Mouse (Mus musculus): Measurements from ENCODE around the gene Ptbp1. TPM values are rescaled to one million over a fixed set of nuclear protein-coding genes. Genes with fewer than 3 reads are reported as not detected.
A peak's percentile ranks its signal among the peaks of the same experiment; 100 is the strongest.
"Not testable (repeated sequence)": the region's sequence is repeated elsewhere in the genome, so short reads cannot be mapped to it uniquely, and the experiment has no call there.

Ptbp1 gene
- polyA plus RNA-seq, 1 experiment from 2014 or later: 215 TPM

DNA sequence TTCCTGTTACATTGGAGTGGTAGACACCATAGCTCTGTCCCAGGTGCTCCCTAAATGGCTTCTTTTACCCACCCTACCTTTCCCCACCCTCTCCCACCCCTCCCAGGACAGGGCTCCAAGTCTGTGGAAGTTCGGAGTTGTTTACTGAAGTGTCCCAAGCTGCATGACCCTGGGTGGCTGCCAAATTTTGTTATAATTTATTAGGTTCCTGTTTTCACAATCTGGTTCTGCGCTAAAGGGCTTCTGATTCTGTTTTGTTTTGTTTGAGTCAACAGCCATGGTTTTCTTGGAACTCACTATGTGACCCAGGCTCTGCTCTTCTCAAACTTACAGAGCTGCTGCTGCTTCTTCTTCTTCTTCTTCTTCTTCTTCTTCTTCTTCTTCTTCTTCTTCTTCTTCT is 35.2 kb downstream of the Ptbp1 start:
- no peak overlapping the region for H3K4me3 ChIP-seq (ENCODE audit: low read depth, low read length)
- DNase-seq (ENCODE audit: low spot score): no peak

DNA sequence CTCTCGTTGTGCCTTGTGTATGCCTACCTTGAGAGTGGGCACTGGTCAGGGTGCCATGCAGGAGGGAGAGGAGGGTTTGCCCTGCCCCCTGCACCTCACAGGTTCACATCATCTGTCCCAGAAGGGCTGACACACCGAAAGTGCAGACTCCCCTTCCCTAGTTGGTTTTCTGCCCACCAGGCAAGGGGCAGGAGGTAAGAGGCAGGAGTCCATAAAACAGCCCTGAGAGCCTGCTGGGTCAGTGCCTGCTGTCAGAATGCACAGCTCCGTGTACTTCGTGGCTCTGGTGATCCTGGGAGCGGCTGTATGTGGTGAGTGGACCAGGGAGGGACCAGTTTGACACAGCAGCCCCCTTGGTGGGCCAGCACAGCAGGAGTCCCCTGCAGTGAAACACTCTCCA is 36.4 kb downstream of the Ptbp1 start, which contains the start of gene Cfd:
Gene Cfd, plus strand, starts transcription at position 184 of the 400 bp plus-strand sequence.
- Histone ChIP-seq H3K36me3 (ENCODE audit: control insufficient read depth, insufficient read depth, low read length) (peaks cover under 1% of the 10 kb centered on the region), H3K27me3 (ENCODE audit: control insufficient read depth, insufficient read depth, low read length) (no peaks in the 10 kb centered on the region), H3K9ac (ENCODE audit: low read length) (no peak within 1 kb of the TSS), H3K9me3 (ENCODE audit: control insufficient read depth, low read length) (no peaks in the 10 kb centered on the region), H3K27ac (ENCODE audit: low read depth, low read length) (no peak within 1 kb of the TSS), H3K4me2 (ENCODE audit: low read depth) (no peak within 1 kb of the TSS), H3K4me3 (ENCODE audit: low read depth, low read length) (no peak within 1 kb of the TSS), H3K4me1 (ENCODE audit: control insufficient read depth, insufficient read depth, low read length) (no peaks in the 10 kb centered on the region)
- WGBS: 35% methylated on average over 5 of the region's 5 CpGs
- DNase-seq (ENCODE audit: low spot score) (no peak), ATAC-seq (ENCODE audit: insufficient read depth, low FRiP score, low TSS enrichment) (no peak)

More for the DNA sequence above, 35.2 kb downstream of the Ptbp1 start:
- H3K9me3 ChIP-seq (ENCODE audit: control insufficient read depth, low read length): no peaks in the 10 kb centered on the region
- WGBS: 90% methylated on average over 2 of the region's 2 CpGs
- H3K27me3 ChIP-seq (ENCODE audit: control insufficient read depth, insufficient read depth, low read length): no peaks in the 10 kb centered on the region
- no peaks in the 10 kb centered on the region for H3K4me1 ChIP-seq (ENCODE audit: control insufficient read depth, insufficient read depth, low read length)
- H3K27ac ChIP-seq (ENCODE audit: low read depth, low read length): no peak overlapping the region
- ATAC-seq (ENCODE audit: insufficient read depth, low FRiP score, low TSS enrichment): no peak
- H3K9ac ChIP-seq (ENCODE audit: low read length): no peak overlapping the region
- no peaks in the 10 kb centered on the region; the same call in 1 of the 2 replicates for H3K36me3 ChIP-seq (ENCODE audit: control insufficient read depth, insufficient read depth, low read length)
- H3K4me2 ChIP-seq (ENCODE audit: low read depth): no peak overlapping the region

DNA sequence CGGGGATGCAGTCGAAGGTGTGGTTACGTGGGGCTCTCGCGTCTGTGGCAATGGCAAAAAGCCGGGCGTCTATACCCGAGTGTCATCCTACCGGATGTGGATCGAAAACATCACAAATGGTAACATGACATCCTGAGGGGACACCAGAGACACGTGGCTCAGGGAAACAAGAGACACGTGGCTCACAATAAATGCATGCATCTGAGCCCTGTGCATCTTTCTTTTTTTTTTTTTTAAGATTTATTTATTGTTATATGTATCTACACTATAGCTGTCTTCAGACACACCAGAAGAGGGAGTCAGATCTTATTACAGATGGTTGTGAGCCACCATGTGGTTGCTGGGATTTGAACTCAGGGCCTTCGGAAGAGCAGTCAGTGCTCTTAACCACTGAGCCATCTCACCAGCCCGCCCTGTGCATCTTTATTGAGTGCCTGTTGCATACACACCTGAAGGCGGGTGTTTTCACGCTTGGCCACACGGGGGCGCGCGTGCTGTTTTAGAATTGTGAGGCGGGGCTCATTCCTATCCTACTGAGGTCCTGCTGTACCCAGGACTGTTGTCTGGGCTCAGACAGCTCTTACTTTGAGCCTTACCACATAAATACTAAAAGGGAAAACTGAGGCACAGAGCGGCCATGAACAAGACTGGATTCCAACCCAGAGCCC is 38.4 kb downstream of the Ptbp1 start:
- H3K9me3 ChIP-seq (ENCODE audit: control insufficient read depth, low read length); H3K9ac ChIP-seq (ENCODE audit: low read length); H3K36me3 ChIP-seq (ENCODE audit: control insufficient read depth, insufficient read depth, low read length); H3K4me3 ChIP-seq (ENCODE audit: low read depth, low read length); H3K4me2 ChIP-seq (ENCODE audit: low read depth); H3K27ac ChIP-seq (ENCODE audit: low read depth, low read length); H3K27me3 ChIP-seq (ENCODE audit: control insufficient read depth, insufficient read depth, low read length); H3K4me1 ChIP-seq (ENCODE audit: control insufficient read depth, insufficient read depth, low read length): not testable (repeated sequence)
- peak; percentile 33; the same call in 1 of the 2 replicates for ATAC-seq (ENCODE audit: insufficient read depth, low FRiP score, low TSS enrichment)
- DNase-seq (ENCODE audit: low spot score): peak; percentile 85
- WGBS: 45% methylated on average over 22 of the region's 22 CpGs

- WGBS: 92% methylated on average over 16 of the region's 16 CpGs
These were observed 42.1 kb downstream of the Ptbp1 start for GRCm38 (mm10) chr10:79896306-79896705.

DNA sequence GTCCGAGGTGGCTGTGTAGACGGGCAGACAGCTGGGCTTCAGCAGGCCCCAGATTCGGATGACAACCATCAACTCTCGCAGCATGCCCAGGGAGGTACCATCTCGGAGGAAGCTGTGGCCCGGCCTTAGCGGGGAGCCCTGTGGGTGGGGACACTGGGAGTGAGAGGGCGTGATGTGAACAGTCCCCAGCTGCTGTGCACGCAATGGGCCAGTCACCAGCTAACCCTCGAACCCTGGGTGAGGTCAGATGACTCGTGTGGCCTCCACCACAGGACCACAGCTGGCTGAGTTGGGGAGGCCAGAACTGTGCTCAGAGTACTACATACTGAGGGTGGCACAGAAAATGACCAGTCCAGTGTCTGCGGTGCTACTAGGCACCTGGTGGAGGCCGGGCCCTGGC is 42.6 kb downstream of the Ptbp1 start:
- no peaks in the 10 kb centered on the region for H3K9me3 ChIP-seq (ENCODE audit: control insufficient read depth, low read length)
- no peak overlapping the region for H3K4me3 ChIP-seq (ENCODE audit: low read depth, low read length)
- H3K27ac ChIP-seq (ENCODE audit: low read depth, low read length): no peak overlapping the region
- peaks cover 4% of the 10 kb centered on the region; the same call in 1 of the 2 replicates for H3K4me1 ChIP-seq (ENCODE audit: control insufficient read depth, insufficient read depth, low read length)
- H3K27me3 ChIP-seq (ENCODE audit: control insufficient read depth, insufficient read depth, low read length): 0 out of 2 replicates have a peak, but pooled peaks cover 2% of the 10 kb centered on the region
- DNase-seq (ENCODE audit: low spot score) (no peak), ATAC-seq (ENCODE audit: insufficient read depth, low FRiP score, low TSS enrichment) (no peak)
- H3K9ac ChIP-seq (ENCODE audit: low read length): no peak overlapping the region
- WGBS: 84% methylated on average over 13 of the region's 13 CpGs
- peaks cover 8% of the 10 kb centered on the region for H3K36me3 ChIP-seq (ENCODE audit: control insufficient read depth, insufficient read depth, low read length)
- no peak overlapping the region for H3K4me2 ChIP-seq (ENCODE audit: low read depth)

More at GRCm38 (mm10) chr10:79896306-79896705, 42.1 kb downstream of the Ptbp1 start:
- H3K4me3 ChIP-seq (ENCODE audit: low read depth, low read length): no peak overlapping the region
- ATAC-seq (ENCODE audit: insufficient read depth, low FRiP score, low TSS enrichment): no peak
- H3K4me2 ChIP-seq (ENCODE audit: low read depth): no peak overlapping the region
- no peak overlapping the region for H3K9ac ChIP-seq (ENCODE audit: low read length)
- no peak for DNase-seq (ENCODE audit: low spot score)
- 0 out of 2 replicates have a peak, but pooled peaks cover 2% of the 10 kb centered on the region for H3K27me3 ChIP-seq (ENCODE audit: control insufficient read depth, insufficient read depth, low read length)
- H3K27ac ChIP-seq (ENCODE audit: low read depth, low read length): no peak overlapping the region
- no peaks in the 10 kb centered on the region for H3K9me3 ChIP-seq (ENCODE audit: control insufficient read depth, low read length)
- H3K36me3 ChIP-seq (ENCODE audit: control insufficient read depth, insufficient read depth, low read length): peaks cover 8% of the 10 kb centered on the region
- H3K4me1 ChIP-seq (ENCODE audit: control insufficient read depth, insufficient read depth, low read length): peaks cover 4% of the 10 kb centered on the region; the same call in 1 of the 2 replicates

DNA sequence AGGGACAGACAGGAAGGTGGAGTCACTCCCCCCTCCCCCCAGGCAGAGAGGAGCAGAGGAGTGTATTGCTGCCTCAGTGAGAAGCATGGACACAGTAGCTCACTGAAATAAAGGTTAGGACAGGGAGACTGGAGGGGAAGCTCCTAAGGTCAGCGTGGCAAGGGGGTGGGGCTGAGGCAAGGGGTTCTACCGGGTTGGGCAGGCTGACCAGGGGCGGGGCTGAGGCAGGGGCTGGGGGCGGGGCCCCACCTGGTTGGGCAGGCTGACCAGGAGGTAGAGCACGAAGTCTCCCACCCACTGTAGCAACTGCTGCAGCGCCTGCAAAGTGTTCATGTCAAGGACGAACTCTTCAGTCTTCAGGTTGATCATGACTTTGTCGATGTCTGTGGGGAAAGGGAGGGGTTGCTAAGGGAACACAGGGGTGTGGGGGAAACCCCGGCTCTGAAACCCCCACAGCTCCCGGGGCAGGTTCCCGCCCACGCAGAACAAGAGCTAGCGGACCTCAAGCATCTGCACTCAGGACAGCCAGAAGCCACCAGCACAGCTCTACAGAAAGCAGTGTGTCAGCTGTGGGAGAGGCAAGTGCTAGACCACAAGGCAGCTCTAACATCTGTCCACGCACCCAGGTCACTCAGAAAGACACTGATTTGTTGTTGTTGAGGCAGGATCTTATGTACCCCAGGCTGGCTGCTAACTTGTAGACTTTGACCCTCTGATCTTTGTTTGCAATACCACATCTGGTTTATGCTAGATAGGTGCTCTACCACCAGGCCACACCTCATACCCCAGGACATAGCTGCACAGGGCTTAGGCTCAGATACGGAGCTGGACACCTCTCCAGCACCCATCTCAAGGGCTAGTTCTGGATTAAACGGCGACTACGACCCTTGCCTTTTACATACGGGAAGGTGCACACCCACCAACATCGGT is 43.4 kb downstream of the Ptbp1 start:
- Histone ChIP-seq H3K4me1 (ENCODE audit: control insufficient read depth, insufficient read depth, low read length) (peaks cover 4% of the 10 kb centered on the region; the same call in 1 of the 2 replicates), H3K4me3 (ENCODE audit: low read depth, low read length) (no peak overlapping the region), H3K27me3 (ENCODE audit: control insufficient read depth, insufficient read depth, low read length) (0 out of 2 replicates have a peak, but pooled peaks cover 2% of the 10 kb centered on the region), H3K27ac (ENCODE audit: low read depth, low read length) (no peak overlapping the region), H3K36me3 (ENCODE audit: control insufficient read depth, insufficient read depth, low read length) (peaks cover 8% of the 10 kb centered on the region), H3K9ac (ENCODE audit: low read length) (no peak overlapping the region), H3K4me2 (ENCODE audit: low read depth) (no peak overlapping the region), H3K9me3 (ENCODE audit: control insufficient read depth, low read length) (no peaks in the 10 kb centered on the region)
- no peak for DNase-seq (ENCODE audit: low spot score)
- no peak for ATAC-seq (ENCODE audit: insufficient read depth, low FRiP score, low TSS enrichment)
- 50% methylated on average over 20 of the region's 20 CpGs for WGBS

DNA sequence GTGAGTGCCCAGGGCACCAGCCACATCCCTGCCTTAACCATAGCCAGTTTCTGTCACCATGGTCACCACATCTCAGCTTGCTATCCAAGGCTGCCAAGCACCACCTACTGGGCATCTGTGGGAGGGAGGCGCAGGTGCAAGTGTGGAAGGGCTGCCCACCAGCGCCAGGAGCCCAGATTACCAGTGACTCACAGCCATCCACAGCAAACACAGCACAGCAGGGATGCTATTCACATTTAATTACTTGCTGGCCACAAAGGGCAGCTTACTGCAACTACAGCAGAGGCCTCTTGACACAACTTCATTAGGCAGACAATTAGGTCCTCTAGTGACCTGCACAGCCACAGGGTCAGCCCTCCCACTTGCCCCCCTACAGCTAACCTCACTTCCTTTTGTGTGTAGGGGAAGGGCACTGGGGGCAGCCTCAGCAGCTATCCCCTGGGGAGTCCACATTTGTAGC is 46.8 kb downstream of the Ptbp1 start:
- ATAC-seq (ENCODE audit: insufficient read depth, low FRiP score, low TSS enrichment): peak; percentile 27; the same call in 1 of the 2 replicates
- H3K27me3 ChIP-seq (ENCODE audit: control insufficient read depth, insufficient read depth, low read length): 0 out of 2 replicates have a peak, but pooled peaks cover 2% of the 10 kb centered on the region
- no peaks in the 10 kb centered on the region for H3K9me3 ChIP-seq (ENCODE audit: control insufficient read depth, low read length)
- H3K36me3 ChIP-seq (ENCODE audit: control insufficient read depth, insufficient read depth, low read length): peaks cover 13% of the 10 kb centered on the region
- no peak overlapping the region for H3K9ac ChIP-seq (ENCODE audit: low read length)
- H3K4me3 ChIP-seq (ENCODE audit: low read depth, low read length): no peak overlapping the region
- WGBS: 17% methylated on average over 2 of the region's 2 CpGs
- peak overlapping the region; percentile 54; the same call in 1 of the 2 replicates for H3K27ac ChIP-seq (ENCODE audit: low read depth, low read length)
- peaks cover 4% of the 10 kb centered on the region; the same call in 1 of the 2 replicates for H3K4me1 ChIP-seq (ENCODE audit: control insufficient read depth, insufficient read depth, low read length)
- no peak overlapping the region for H3K4me2 ChIP-seq (ENCODE audit: low read depth)
- peak; percentile 49 for DNase-seq (ENCODE audit: low spot score)

DNA sequence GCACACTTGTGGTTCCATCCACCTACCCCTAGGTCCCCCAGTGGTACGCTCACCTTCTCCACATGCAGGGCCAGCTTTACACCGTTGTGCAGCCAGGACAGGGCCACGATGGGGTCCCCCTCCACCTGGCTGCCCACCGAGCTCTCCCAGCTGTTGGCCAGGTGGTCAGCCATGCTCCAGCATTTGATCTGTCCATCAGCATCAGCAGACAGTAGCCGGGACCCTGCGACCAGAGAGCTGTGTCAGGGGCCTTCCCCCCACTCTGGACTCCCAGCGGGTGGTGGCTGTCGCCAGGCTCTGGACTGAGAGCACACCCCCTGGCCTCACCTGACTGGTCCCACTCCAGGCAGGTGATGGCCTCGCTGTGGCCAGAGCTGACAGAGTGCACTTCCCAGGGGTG is 52.5 kb downstream of the Ptbp1 start:
- H3K4me1 ChIP-seq (ENCODE audit: control insufficient read depth, insufficient read depth, low read length): no peaks in the 10 kb centered on the region
- no peak overlapping the region for H3K9ac ChIP-seq (ENCODE audit: low read length)
- WGBS: 94% methylated on average over 9 of the region's 9 CpGs
- no peak overlapping the region for H3K4me3 ChIP-seq (ENCODE audit: low read depth, low read length)
- DNase-seq (ENCODE audit: low spot score): no peak
- no peaks in the 10 kb centered on the region for H3K9me3 ChIP-seq (ENCODE audit: control insufficient read depth, low read length)
- ATAC-seq (ENCODE audit: insufficient read depth, low FRiP score, low TSS enrichment): no peak
- no peak overlapping the region for H3K4me2 ChIP-seq (ENCODE audit: low read depth)
- peaks cover 13% of the 10 kb centered on the region for H3K36me3 ChIP-seq (ENCODE audit: control insufficient read depth, insufficient read depth, low read length)
- no peak overlapping the region for H3K27ac ChIP-seq (ENCODE audit: low read depth, low read length)
- no peaks in the 10 kb centered on the region for H3K27me3 ChIP-seq (ENCODE audit: control insufficient read depth, insufficient read depth, low read length)
